Mouse (Mus musculus): Measurements from ENCODE around the gene Serpinb9b.

DNA sequence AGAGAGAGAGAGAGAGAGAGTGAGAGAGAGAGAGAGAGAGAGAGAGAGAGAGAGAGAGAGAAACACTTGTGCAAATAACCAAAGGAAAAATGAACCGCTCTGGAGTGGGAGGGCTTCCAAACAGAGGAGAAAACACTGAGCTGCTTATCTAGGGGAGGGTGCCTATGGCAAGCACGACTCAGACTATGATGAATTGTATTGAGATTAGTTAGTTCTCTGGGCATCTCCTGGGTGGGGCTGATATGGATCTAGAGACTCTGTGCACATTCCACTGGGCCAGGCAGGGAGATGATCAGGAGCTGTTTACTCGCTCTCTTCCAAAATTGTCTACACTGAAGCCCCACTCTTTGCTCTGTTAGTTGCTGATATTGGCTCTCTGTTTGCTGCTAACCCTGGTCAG is 24.5 kb downstream of the Serpinb9b start:
- TF ChIP-seq CTCF (IDR thresholded peaks at IDR 0.05; ENCODE audit: low read depth): no peak
- no peak for TF ChIP-seq EP300 (IDR thresholded peaks at IDR 0.05; ENCODE audit: low read depth)
